Mouse (Mus musculus) lung, postnatal 0 days (tissue): Measurements from ENCODE around the gene Cemip.

Experiments
- CTCF ChIP-seq: IDR thresholded peaks from 2 replicates; pipeline ENCODE4 v1.5.1; 2016; ENCODE audit warnings: antibody characterized with exemption, mild to moderate bottlenecking
- EP300 ChIP-seq: IDR thresholded peaks from 2 replicates; pipeline ENCODE4 v1.6.1; 2016; ENCODE audit warnings: antibody characterized with exemption, mild to moderate bottlenecking, control low read depth

DNA sequence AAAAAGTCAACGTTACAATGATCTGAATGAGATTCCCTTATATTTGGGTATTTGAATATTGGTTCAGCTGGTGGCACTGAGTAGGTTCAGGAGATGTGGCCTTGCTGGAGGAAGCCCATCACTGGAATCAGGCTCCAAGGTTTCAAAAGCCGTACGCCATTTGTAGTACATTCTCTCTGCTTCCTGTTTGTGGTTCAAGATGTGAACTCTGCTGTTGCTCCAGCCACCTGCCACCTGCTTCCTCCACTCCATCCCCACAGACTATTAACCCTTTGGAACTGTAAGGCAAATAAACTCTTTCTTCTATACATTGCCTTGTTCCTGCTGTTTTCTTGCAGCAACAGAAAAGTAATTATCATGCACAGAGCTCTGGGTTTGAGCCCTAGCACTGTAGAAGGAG, 174.4 kb downstream of the Cemip start:
- TF ChIP-seq CTCF (no peak), EP300 (no peak)
